Mouse (Mus musculus): Measurements from ENCODE around the gene Duoxa2. TPM values are rescaled to one million over a fixed set of nuclear protein-coding genes. Genes with fewer than 3 reads are reported as not detected.

Duoxa2 gene
- 33.7 and 324 TPM in 2 replicates for polyA plus RNA-seq (2012; rRNA removed)

DNA sequence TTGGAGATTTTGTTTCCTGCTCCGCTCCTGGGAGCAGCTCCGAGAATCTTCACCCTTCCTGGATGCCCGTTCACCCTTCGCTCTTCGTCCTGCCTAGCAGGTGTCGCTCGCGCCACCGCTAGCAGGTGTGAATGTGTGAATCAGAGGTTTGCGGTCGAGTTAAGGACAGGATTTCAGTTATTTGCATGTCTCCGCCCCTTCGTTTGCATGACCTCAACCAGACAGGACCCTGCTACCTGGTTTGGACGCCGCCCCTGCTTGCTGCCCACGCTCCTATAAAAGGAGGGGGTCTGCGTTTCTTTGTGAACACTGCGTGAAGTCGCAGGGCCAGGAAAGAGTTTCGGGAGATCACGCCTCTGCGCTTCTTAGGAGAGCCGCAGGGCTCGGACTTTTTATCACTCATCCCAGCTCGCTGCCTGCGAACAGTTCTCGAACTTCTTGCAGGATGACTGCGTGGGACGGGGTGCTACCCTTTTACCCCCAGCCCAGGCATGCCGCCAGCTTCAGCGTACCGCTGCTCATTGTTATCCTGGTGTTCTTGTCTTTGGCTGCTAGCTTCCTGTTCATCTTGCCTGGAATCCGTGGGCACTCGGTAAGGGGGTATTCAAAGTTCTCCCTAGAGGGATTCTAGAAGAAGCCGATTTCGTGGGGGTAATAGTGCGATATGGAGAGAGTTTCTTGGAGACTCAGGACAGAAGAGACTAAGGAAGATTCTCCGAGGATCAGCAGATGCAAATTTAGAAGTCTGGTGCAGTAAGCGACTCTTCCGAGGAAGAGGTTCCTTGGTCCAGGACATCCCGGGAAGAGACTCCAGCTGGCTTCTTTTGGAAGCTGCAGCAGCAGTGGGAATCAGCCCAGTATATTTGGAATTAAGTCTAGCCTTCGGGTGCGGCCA is at the start of gene Duoxa2:
TSS of gene Duoxa2 (plus strand) at position 305 of the 895 bp plus-strand sequence.
- WGBS: 5% methylated on average over 43 of the region's 43 CpGs

DNA sequence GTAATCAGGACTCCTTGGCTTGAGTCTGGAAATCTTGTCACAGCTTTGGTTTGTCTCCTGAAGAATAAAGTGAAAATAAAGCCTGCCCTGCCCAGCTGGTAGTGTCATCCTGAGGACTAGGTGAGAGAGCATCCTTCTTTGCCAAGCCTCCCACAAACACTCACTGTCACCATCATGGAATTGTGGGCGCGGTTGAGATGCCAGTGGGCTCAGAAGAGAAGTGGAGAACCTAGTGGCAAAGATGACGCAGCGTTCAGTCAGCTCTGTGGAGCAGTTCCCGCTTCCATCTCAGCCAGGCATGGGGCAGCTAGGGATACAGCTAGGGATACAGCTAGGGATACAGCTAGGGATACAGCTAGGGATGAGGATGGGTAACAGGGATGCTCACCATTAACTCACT is 42.7 kb upstream of the Duoxa2 start:
- H3K4me1 ChIP-seq (ENCODE audit: control insufficient read depth, insufficient read depth, insufficient read length, low read length): peaks cover 8% of the 10 kb centered on the region
- no peak for TF ChIP-seq CTCF (IDR thresholded peaks at IDR 0.05; ENCODE audit: extremely low read depth, insufficient read length, insufficient replicate concordance, low read depth, low read length)
- TF ChIP-seq POLR2A (IDR thresholded peaks at IDR 0.05; ENCODE audit: low read depth, low read length): no peak
- WGBS: 96% methylated on average over 5 of the region's 5 CpGs
- no peak overlapping the region for H3K27ac ChIP-seq (ENCODE audit: insufficient read depth, low read depth, low read length)
- no peak overlapping the region for H3K4me3 ChIP-seq (ENCODE audit: low read depth, low read length)
- H3K36me3 ChIP-seq (ENCODE audit: control insufficient read depth, insufficient read depth, low read length): peaks cover 41% of the 10 kb centered on the region
- no peaks in the 10 kb centered on the region for H3K27me3 ChIP-seq (ENCODE audit: control insufficient read depth, insufficient read depth, low read length)

More for the DNA sequence above, at the start of gene Duoxa2:
- 0 out of 2 replicates have a peak within 1 kb of the TSS, but pooled peaks have one; percentile 8 for H3K27ac ChIP-seq (ENCODE audit: insufficient read depth, low read depth, low read length)
- H3K27me3 ChIP-seq (ENCODE audit: control insufficient read depth, insufficient read depth, low read length): peaks cover 13% of the 10 kb centered on the region
- peak within 1 kb of the TSS; percentile 63 for H3K4me3 ChIP-seq (ENCODE audit: low read depth, low read length)
- no peaks in the 10 kb centered on the region; the same call in 1 of the 2 replicates for H3K36me3 ChIP-seq (ENCODE audit: control insufficient read depth, insufficient read depth, low read length)
- no peak for TF ChIP-seq CTCF (IDR thresholded peaks at IDR 0.05; ENCODE audit: extremely low read depth, insufficient read length, insufficient replicate concordance, low read depth, low read length)
- TF ChIP-seq POLR2A (IDR thresholded peaks at IDR 0.05; ENCODE audit: low read depth, low read length): peak; percentile 79; the same call in 1 of the 2 replicates
- peaks cover 12% of the 10 kb centered on the region for H3K4me1 ChIP-seq (ENCODE audit: control insufficient read depth, insufficient read depth, insufficient read length, low read length)

- Histone ChIP-seq H3K4me1 (ENCODE audit: control insufficient read depth, insufficient read depth, insufficient read length, low read length) (peaks cover 16% of the 10 kb centered on the region), H3K27me3 (ENCODE audit: control insufficient read depth, insufficient read depth, low read length) (no peaks in the 10 kb centered on the region), H3K27ac (ENCODE audit: insufficient read depth, low read depth, low read length) (peak overlapping the region; percentile 82), H3K36me3 (ENCODE audit: control insufficient read depth, insufficient read depth, low read length) (peaks cover 33% of the 10 kb centered on the region), H3K4me3 (ENCODE audit: low read depth, low read length) (no peak overlapping the region)
- 32% methylated on average over 5 of the region's 5 CpGs for WGBS
- TF ChIP-seq CTCF (IDR thresholded peaks at IDR 0.05; ENCODE audit: extremely low read depth, insufficient read length, insufficient replicate concordance, low read depth, low read length) (no peak), POLR2A (IDR thresholded peaks at IDR 0.05; ENCODE audit: low read depth, low read length) (no peak)
Measured at GRCm38 (mm10) chr2:122260729-122261128, 38.0 kb upstream of the Duoxa2 start.

- Histone ChIP-seq H3K27ac (ENCODE audit: insufficient read depth, low read depth, low read length) (no peak overlapping the region), H3K4me3 (ENCODE audit: low read depth, low read length) (no peak overlapping the region), H3K36me3 (ENCODE audit: control insufficient read depth, insufficient read depth, low read length) (peaks cover 14% of the 10 kb centered on the region), H3K4me1 (ENCODE audit: control insufficient read depth, insufficient read depth, insufficient read length, low read length) (peaks cover 39% of the 10 kb centered on the region), H3K27me3 (ENCODE audit: control insufficient read depth, insufficient read depth, low read length) (no peaks in the 10 kb centered on the region)
- WGBS: 95% methylated on average over 3 of the region's 3 CpGs
- no peak for TF ChIP-seq POLR2A (IDR thresholded peaks at IDR 0.05; ENCODE audit: low read depth, low read length)
- no peak for TF ChIP-seq CTCF (IDR thresholded peaks at IDR 0.05; ENCODE audit: extremely low read depth, insufficient read length, insufficient replicate concordance, low read depth, low read length)
Measured at GRCm38 (mm10) chr2:122264690-122265089, 34.0 kb upstream of the Duoxa2 start.

DNA sequence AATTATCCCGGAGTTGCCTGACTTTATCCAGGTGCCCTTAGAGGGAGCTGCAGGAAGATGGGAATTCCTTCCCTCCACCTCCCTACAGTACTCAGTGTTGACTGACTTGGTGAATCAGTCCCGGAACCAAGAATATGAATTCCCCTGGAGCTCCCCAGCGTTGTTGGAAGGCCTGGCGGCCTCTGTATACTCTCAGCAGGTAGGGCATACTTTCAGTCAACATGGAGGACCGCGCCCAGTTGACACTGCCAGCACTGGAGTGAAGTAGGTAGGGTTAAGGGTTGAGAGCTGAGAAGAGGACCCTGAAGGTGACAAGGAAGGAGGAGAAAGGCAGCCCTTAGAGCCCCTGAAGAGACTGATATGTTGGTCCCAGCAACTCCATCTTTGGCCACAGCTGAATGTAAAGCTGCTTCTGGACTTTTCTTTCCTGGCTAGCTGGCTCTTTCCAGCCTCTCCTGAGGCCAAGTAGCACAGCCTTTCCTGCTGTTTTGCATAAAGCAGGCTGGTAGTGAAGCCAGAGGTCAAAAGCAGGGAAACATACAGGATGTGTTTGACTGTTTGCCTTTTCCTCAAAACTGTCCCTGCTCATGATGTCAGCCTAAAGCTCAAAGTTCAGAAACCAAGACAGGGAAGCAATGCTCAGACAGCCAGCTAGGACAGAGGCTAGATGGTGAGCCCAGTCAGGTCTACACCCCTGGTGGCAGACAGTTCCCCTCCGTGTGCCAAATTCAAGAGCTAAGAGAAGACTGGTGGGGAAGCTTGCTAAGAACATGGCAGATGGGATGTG is 32.1 kb upstream of the Duoxa2 start:
- Histone ChIP-seq H3K4me3 (ENCODE audit: low read depth, low read length) (no peak overlapping the region), H3K27me3 (ENCODE audit: control insufficient read depth, insufficient read depth, low read length) (no peaks in the 10 kb centered on the region), H3K4me1 (ENCODE audit: control insufficient read depth, insufficient read depth, insufficient read length, low read length) (peaks cover 35% of the 10 kb centered on the region; the same call in 1 of the 2 replicates), H3K36me3 (ENCODE audit: control insufficient read depth, insufficient read depth, low read length) (peaks cover 8% of the 10 kb centered on the region), H3K27ac (ENCODE audit: insufficient read depth, low read depth, low read length) (peak overlapping the region; percentile 91)
- TF ChIP-seq CTCF (IDR thresholded peaks at IDR 0.05; ENCODE audit: extremely low read depth, insufficient read length, insufficient replicate concordance, low read depth, low read length) (peak; percentile 48; the same call in 1 of the 2 replicates), POLR2A (IDR thresholded peaks at IDR 0.05; ENCODE audit: low read depth, low read length) (no peak; the same call in 1 of the 2 replicates)
- 41% methylated on average over 7 of the region's 7 CpGs for WGBS

DNA sequence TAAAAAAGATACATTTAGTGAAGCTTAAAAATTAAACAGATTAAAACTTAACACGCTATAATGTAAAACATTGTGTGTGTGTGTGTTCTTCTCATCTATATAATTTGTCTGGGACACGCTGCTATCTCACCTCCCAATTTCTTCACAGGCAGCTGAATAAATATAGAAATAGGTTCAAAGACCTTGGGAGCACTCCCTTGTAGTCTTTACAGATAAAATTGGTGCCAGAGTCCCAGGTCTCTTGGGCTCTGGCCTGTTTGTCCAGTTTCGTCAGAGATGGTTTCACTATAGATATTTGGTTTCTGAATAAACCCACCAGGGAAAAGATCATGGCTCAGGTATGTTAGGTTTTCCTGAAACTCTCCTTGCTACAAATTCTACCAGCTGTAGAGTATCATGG is 19.9 kb upstream of the Duoxa2 start:
- Histone ChIP-seq H3K4me3 (ENCODE audit: low read depth, low read length) (no peak overlapping the region), H3K27ac (ENCODE audit: insufficient read depth, low read depth, low read length) (no peak overlapping the region), H3K27me3 (ENCODE audit: control insufficient read depth, insufficient read depth, low read length) (no peaks in the 10 kb centered on the region), H3K4me1 (ENCODE audit: control insufficient read depth, insufficient read depth, insufficient read length, low read length) (peaks cover 12% of the 10 kb centered on the region; the same call in 1 of the 2 replicates), H3K36me3 (ENCODE audit: control insufficient read depth, insufficient read depth, low read length) (peaks cover 19% of the 10 kb centered on the region)
- WGBS: 30% methylated on average over 3 of the region's 3 CpGs
- TF ChIP-seq CTCF (IDR thresholded peaks at IDR 0.05; ENCODE audit: extremely low read depth, insufficient read length, insufficient replicate concordance, low read depth, low read length) (no peak), POLR2A (IDR thresholded peaks at IDR 0.05; ENCODE audit: low read depth, low read length) (no peak)
